Mouse (Mus musculus) cortical plate, adult 2 months (tissue): ENCODE data around the gene Zfp654. TPM values are rescaled to one million over a fixed set of nuclear protein-coding genes. Genes with fewer than 3 reads are reported as not detected.
"Not testable (repeated sequence)": the region's sequence is repeated elsewhere in the genome, so short reads cannot be mapped to it uniquely, and the experiment has no call there.

Experiments
- H3K27ac ChIP-seq: fragments of 200-500 bp; 2 replicates; pipeline ENCODE4 v1.5.1; 2012; ENCODE audit warnings: low read length, control low read depth, inconsistent platforms; ENCODE audit not compliant: insufficient read depth
- H3K4me1 ChIP-seq: fragments of 200-500 bp; 2 replicates; pipeline ENCODE4 v1.6.1; 2011; ENCODE audit warnings: low read length; ENCODE audit not compliant: control insufficient read depth, insufficient read depth
- H3K4me3 ChIP-seq: fragments of 200-500 bp; 2 replicates; pipeline ENCODE4 v1.5.1; 2011; ENCODE audit warnings: mild to moderate bottlenecking, low read length, control low read depth; ENCODE audit not compliant: insufficient read depth
- CTCF ChIP-seq: fragments of 200-500 bp; IDR thresholded peaks from 2 replicates; pipeline ENCODE4 v1.5.1; 2011; ENCODE audit warnings: mild to moderate bottlenecking, control low read depth, low read length; ENCODE audit not compliant: insufficient read depth; ENCODE audit errors: extremely low read depth
- POLR2A ChIP-seq: fragments of 200-500 bp; IDR thresholded peaks from 2 replicates; pipeline ENCODE4 v1.6.1; 2011; ENCODE audit warnings: mild to moderate bottlenecking, low read length, control low read depth; ENCODE audit not compliant: insufficient read depth; ENCODE audit errors: extremely low read depth
- polyA plus RNA-seq: library from polyadenylated mRNA; depleted of rRNA; stranded (reverse); fragments of >200 nt; gene quantifications from 2 replicates; pipeline ENCODE4 v1.2.3, GENCODE M21; 2012

The Zfp654 gene
- polyA plus RNA-seq, 1 experiment = 9.1 TPM

DNA sequence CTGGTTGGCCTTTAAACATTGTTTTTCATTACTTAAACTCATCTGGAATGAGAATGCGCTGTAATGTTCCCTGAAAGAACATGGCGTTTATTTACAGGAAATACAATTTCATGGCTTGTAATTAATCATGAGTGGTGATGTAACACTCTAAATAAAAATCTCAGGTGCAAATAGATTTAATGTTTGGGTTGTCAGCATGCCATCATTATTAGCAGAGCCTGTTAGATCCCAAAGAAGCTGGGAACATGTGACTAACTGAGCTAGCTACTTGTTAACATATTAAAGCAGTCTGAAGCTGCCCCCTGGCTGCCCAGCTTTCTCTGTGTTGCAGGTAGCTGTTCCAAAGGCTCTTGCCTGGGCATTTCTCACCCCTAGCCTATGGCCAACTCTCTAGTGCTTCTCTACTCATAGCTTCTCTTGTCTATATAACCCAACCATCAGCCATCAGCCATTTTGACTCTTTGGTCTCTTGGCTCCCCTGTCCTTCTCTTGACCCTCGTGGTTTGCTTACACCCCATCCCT, 27.2 kb upstream of the Zfp654 start:
- no peak overlapping the region for H3K27ac ChIP-seq
- H3K4me3 ChIP-seq = no peak overlapping the region
- no peaks in the 10 kb centered on the region for H3K4me1 ChIP-seq
- TF ChIP-seq POLR2A (no peak), CTCF (no peak)

DNA sequence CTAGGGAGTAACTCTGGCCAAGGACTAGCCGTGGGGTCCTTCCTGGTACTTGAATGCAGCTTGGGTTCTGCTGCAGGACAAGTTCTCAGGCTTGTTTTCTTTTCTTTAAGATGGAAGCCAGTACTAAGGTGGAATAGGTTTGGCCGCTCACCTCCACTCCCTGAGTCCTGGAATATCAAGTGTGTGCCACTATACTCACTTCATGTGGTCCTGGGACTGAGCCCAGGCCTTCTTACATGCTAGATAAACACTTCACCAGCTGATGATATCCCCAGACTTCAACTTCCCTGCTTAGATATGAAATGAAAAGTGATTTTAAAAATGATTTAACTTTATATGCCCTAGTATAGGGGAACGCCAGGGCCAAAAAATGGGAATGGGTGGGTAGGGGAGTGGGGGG, 25.9 kb upstream of the Zfp654 start:
- Histone ChIP-seq H3K27ac (no peak overlapping the region), H3K4me3 (no peak overlapping the region), H3K4me1 (no peaks in the 10 kb centered on the region)
- TF ChIP-seq POLR2A (no peak), CTCF (no peak)

DNA sequence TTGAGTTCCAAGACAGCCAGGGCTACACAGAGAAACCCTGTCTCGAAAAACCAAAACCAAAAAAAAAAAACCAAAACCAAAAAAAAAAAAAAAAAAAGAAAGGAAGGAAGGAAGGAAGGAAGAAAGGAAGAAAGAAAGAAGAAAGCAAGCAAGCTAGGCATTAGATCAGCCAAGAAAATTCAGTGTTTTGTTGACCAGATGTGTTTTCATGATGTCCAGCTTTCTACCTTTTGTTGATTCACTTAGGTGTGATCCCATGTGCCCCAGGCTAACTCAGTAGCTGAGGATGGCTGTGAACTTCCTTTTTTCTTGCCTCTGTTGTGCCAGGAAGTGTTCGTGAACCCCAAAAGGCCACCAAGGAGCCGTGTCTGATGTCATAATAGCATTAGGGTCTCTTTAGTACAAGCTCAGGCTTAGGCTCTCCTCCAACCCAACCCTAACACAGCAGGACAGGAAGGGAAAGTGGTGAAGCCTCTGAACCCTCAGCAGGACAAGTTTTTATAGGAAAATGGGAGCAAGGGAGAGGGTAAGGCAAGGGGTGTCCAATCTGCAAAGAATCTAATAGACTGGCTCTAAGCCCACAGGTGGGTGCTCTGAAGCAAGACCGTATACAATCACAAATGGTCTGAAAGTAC, 25.3 kb upstream of the Zfp654 start:
- Histone ChIP-seq H3K27ac (no peak overlapping the region), H3K4me1 (no peaks in the 10 kb centered on the region), H3K4me3 (no peak overlapping the region)
- TF ChIP-seq CTCF (no peak), POLR2A (no peak)

DNA sequence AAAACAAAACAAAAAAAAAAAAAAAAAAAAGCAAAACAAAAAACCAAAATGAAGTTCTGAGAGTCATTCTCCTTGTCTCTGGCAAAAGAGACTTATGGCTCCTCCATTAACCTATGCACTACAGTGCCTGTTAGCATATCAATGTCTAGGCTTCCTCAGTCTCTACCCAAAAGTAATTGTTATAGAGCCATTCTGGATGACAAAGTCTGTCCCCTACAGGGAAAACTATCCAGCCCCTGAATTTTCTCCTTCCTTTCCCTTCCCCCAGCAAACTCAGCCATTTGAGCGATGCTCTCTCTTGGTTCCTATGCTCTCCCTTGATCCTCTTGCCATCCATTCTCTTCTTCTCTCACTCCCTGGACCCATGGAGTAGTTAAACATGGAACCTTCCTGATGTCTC, 24.4 kb upstream of the Zfp654 start:
- Histone ChIP-seq H3K4me3 (no peak overlapping the region), H3K27ac (no peak overlapping the region), H3K4me1 (no peaks in the 10 kb centered on the region)
- TF ChIP-seq POLR2A (no peak), CTCF (no peak)

DNA sequence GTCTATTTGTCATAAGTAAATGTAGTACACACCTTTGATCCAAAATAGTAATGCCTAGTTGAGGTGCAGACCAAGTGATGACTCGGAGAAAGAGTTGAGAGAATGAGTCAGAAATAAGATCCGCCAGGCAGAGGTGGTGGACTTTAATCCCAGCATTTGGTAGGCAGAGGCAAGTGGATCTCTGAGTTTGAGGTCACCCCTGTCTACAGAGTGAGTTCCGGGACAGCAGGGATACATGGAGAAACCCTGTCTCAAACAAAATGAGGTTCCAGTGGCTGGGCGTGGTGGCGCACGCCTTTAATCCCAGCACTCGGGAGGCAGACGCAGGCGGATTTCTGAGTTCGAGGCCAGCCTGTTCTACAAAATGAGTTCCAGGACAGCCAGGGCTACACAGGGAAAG, 23.9 kb upstream of the Zfp654 start:
- Histone ChIP-seq H3K27ac (no peak overlapping the region), H3K4me1 (no peaks in the 10 kb centered on the region), H3K4me3 (no peak overlapping the region)
- no peak for TF ChIP-seq CTCF
- TF ChIP-seq POLR2A = no peak

DNA sequence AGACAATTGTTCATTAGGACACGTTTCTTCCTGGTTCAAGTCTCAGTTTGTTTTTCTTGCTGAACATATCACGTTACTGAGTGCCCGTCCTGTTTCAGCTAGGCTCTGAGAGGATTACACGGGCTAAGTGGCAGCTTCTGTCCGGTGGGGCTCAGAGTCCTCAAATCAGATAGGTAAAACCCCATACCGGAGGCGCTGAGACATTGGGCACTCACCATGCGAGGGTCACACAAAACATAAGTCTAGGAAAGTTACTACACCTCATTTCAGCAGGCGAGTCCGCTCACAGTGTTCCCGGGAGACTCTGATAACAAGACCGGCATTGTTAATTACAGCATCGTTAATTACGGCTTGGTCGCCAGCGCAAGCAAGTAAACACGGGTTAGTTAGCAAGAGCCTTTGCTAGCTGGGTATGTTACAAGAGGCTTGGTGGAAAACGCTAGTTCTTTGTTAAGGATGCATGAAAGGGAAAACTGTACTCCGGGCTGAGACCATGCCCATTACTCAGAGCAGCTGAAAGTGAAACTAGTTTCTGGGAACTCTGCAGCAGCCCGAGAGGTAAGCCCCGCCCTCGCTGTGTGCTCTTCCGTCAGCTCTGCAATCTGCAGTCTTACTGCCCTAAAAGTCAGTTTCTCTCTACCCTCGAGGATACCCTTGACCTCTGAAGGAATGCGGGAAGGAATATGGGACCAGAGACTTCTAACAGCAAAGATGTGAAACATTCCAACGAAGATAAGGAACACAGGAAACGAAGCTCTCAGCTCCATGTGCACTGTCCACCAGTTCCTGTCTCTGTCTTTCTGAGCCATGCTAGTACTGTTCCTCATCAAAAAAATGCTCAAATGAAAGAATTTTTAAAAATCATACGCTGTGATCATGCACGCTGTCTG, 22.2 kb upstream of the Zfp654 start:
- Histone ChIP-seq H3K4me1 (no peaks in the 10 kb centered on the region), H3K4me3 (peak overlapping the region; percentile 90), H3K27ac (0 out of 2 replicates have a peak overlapping the region, but pooled peaks have one; percentile 38)
- no peak for TF ChIP-seq POLR2A
- TF ChIP-seq CTCF = no peak

DNA sequence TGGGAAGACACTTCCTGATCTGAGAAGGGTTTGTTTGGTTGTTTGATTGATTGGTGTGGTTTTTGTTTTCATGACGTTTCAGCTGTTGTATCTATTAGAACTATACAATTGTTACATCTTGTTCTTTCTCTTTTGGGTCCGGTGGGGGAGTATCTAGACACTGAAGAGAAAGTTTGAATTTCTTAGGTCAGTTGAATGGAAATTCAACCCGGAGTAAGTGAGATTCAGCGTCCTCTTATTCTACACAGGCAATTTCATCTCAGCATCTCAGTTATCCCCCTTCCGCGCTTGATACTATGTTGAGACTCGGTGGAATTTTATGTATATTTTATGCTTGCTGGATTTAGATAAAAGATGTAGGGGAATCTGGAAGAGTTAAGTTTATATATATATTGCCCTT, 21.4 kb upstream of the Zfp654 start:
- H3K4me1 ChIP-seq = no peaks in the 10 kb centered on the region
- TF ChIP-seq CTCF (no peak), POLR2A (no peak)
- H3K4me3 ChIP-seq = peak overlapping the region; percentile 90; the same call in 1 of the 2 replicates
- no peak overlapping the region for H3K27ac ChIP-seq

DNA sequence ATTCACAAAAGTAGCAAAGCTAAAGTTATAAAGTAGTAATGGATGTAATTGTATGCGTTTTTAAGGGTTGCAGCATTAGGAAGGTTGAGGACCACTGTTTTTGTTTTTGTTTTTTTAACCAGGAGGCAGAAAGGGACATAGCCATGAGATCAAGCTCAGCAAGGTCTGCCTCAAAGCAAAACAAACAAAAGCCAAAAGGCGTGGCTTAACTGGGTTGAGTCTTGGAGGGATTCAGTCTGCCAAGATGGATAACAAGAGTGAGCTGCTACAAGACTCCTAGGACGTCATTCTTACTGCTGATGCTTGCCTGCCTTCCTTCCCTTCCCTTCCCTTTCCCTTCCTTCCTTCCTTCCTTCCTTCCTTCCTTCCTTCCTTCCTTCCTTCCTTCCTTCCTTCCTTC, 20.8 kb upstream of the Zfp654 start:
- H3K4me3 ChIP-seq = no peak overlapping the region
- H3K27ac ChIP-seq = no peak overlapping the region
- no peak for TF ChIP-seq POLR2A
- H3K4me1 ChIP-seq = no peaks in the 10 kb centered on the region

DNA sequence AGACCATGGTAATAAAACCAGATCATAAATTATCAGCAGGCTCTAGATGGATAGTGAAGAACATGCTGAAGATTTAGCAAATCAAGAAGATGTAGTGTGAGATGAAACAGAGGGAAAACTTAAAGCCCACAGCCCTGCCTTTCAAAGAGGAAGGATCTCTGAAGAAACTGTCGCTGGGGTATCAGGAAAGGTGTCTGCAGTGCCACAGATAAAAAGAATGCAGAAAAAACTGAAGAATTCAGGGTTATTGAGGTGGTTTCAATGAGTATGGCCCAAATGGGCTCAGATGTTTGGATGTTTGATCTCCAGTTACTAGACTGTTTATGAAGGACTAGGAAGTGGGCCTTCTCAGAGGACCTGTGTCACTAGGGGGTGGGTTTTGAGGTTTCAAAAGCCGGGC, 18.2 kb upstream of the Zfp654 start:
- no peak overlapping the region for H3K27ac ChIP-seq
- H3K4me1 ChIP-seq = no peaks in the 10 kb centered on the region
- TF ChIP-seq POLR2A (no peak), CTCF (no peak)
- H3K4me3 ChIP-seq = no peak overlapping the region

DNA sequence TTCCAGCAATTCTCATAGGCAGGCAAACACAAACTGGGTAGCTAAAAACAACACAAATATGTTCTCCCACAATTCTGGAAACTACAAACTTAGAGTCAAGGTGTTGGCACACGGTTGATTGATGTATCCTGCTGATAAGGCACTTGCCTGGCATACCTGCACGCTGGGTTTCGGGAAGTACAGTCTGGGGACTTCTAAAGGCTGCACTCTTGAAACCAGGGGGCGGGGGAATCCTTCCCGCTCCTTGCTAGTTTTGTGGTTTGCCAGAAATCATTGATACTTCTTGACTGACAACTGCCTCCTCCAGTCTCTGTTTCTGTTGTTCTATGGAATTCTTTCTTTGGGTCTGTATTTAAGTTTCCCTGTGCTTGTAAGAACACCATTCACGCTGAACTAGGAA, 17.2 kb upstream of the Zfp654 start:
- TF ChIP-seq CTCF (no peak), POLR2A (no peak)
- Histone ChIP-seq H3K27ac (no peak overlapping the region), H3K4me3 (no peak overlapping the region), H3K4me1 (no peaks in the 10 kb centered on the region)

DNA sequence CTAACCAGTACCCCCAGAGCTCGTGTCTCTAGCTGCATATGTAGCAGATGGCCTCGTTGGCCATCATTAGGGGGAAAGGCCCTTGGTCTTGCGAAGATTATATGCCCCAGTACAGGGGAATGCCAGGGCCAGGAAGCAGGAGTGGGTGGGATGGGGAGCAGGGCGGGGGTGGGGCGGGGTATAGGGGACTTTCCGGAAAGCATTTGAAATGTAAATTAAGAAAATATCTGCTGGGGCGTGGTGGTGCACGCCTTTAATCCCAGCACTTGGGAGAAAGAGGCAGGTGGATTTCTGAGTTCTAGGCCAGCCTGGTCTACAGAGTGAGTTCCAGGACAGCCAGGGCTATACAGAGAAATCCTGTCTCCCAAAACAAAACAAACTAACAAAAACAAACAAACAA, 14.4 kb upstream of the Zfp654 start:
- not testable (repeated sequence) for H3K4me3 ChIP-seq, H3K27ac ChIP-seq, H3K4me1 ChIP-seq
